Mouse (Mus musculus) cerebellum, adult 2 months (tissue): ENCODE results near the gene Cachd1.

ENCODE experiments used
- CTCF ChIP-seq: fragments of 200-500 bp; IDR thresholded peaks from 2 replicates; pipeline ENCODE4 v1.5.1; 2011; ENCODE audit warnings: low read depth, mild to moderate bottlenecking, control low read depth, low read length, moderate library complexity, borderline replicate concordance; ENCODE audit not compliant: insufficient read depth
- POLR2A ChIP-seq: fragments of 200-500 bp; IDR thresholded peaks from 2 replicates; pipeline ENCODE4 v1.6.1; 2011; ENCODE audit warnings: low read length, control low read depth, borderline replicate concordance; ENCODE audit not compliant: insufficient read depth

DNA sequence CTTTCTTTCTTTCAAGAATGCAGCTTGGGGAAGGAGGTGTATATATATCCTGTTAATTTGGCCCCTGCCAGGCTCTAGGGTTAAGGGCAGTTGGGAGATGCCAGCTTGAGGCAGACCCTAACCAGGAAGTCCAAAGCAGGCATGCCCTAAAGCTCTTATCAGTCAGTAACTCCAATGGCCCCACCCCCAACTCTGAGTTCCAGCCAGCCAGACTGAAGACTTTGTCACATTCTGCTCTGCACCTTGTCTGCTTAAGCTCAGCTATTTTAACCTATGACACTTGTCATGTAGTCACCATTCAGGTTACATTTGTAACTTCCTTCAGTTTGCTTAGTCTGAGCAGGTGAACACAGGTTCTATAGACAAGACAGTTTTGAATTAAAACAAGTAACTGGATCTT, 117.3 kb downstream of the Cachd1 start:
- TF ChIP-seq POLR2A (no peak), CTCF (no peak)
